Mouse (Mus musculus) liver, embryonic 13.5 days (tissue): Measurements from ENCODE around the gene Pts. TPM values are rescaled to one million over a fixed set of nuclear protein-coding genes. Genes with fewer than 3 reads are reported as not detected.

Source experiments
- ATAC-seq: fragments of 200-750 bp; cut with Nextera tagmentation; 2 replicates; pipeline ENCODE4 v1.8.0; 2017; ENCODE audit warnings: low read depth, mild to moderate bottlenecking, moderate number of reproducible peaks, moderate library complexity
- DNase-seq: peaks from one replicate; pipeline ENCODE4 v3.0.0; 2022
- H3K27ac ChIP-seq: fragments of 300-500 bp; sonication (generic); 2 replicates; pipeline ENCODE4 v1.5.1; 2015; ENCODE audit warnings: moderate library complexity, mild to moderate bottlenecking, inconsistent platforms
- H3K27me3 ChIP-seq: fragments of 300-500 bp; sonication (generic); 2 replicates; pipeline ENCODE4 v1.6.1; 2015; ENCODE audit warnings: mild to moderate bottlenecking, inconsistent platforms
- H3K36me3 ChIP-seq: fragments of 300-500 bp; sonication (generic); 2 replicates; pipeline ENCODE4 v1.6.1; 2015; ENCODE audit warnings: mild to moderate bottlenecking, inconsistent platforms
- H3K4me1 ChIP-seq: fragments of 300-500 bp; sonication (generic); replicated peaks from 2 replicates; pipeline ENCODE4 v1.6.1; 2015; ENCODE audit warnings: inconsistent platforms
- H3K4me2 ChIP-seq: fragments of 300-500 bp; sonication (generic); 2 replicates; pipeline ENCODE4 v1.6.1; 2015; ENCODE audit warnings: inconsistent platforms, mild to moderate bottlenecking, moderate library complexity
- H3K4me3 ChIP-seq: fragments of 300-500 bp; sonication (generic); replicated peaks from 2 replicates; pipeline ENCODE4 v1.5.1; 2015; ENCODE audit warnings: mild to moderate bottlenecking, inconsistent platforms
- H3K9ac ChIP-seq: fragments of 300-500 bp; sonication (generic); 2 replicates; pipeline ENCODE4 v1.6.1; 2015; ENCODE audit warnings: mild to moderate bottlenecking, inconsistent platforms
- H3K9me3 ChIP-seq: fragments of 300-500 bp; sonication (generic); replicated peaks from 2 replicates; pipeline ENCODE4 v1.6.1; 2016; ENCODE audit warnings: inconsistent platforms
- WGBS: fragments of 180-500 bp; shearing (Covaris S2); methylation state at CpG from one replicate; pipeline ENCODE4 v1.1.7; 2015; ENCODE audit not compliant: insufficient replicate concordance; 5-methylcytosine and 5-hydroxymethylcytosine counted together
- polyA plus RNA-seq: library from polyadenylated mRNA; unstranded; fragments of >200 nt; fragmentation: Nextera tagmentation; extraction: Ambion mirVana; gene quantifications from 2 replicates; pipeline ENCODE4 v1.2.1, GENCODE M21; 2015

Pts gene
- polyA plus RNA-seq, 1 experiment from 2014 or later, result 41.6 TPM

DNA sequence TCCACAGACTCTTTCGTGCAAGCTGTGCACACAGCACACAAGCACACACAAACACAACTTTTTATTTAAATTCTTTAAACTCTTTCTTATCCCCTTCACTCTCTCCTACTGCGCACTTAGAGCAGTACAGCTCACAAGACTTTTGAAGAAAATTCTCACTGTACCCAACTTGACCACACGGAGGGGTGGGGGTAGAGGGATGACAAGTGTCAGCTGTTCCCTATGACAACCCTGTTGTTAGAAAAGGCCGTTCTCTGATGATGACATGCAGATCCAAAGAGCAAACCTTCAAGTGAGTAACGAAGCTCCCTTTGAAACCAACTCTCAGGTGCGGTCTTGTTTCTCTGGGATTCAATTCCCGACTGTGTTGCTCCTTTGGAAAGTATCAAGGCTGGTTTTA is 664 bp downstream of the Pts start:
- Histone ChIP-seq H3K9ac (peak overlapping the region; percentile 76), H3K27me3 (no peaks in the 10 kb centered on the region), H3K4me1 (peaks cover 17% of the 10 kb centered on the region), H3K27ac (0 out of 2 replicates have a peak overlapping the region, but pooled peaks have one; percentile 24), H3K4me2 (peak overlapping the region; percentile 85), H3K4me3 (peak overlapping the region; percentile 74), H3K36me3 (peaks cover 10% of the 10 kb centered on the region), H3K9me3 (no peaks in the 10 kb centered on the region)
- DNase-seq (no peak), ATAC-seq (no peak)
- 30% methylated on average over 7 of the region's 7 CpGs for WGBS

DNA sequence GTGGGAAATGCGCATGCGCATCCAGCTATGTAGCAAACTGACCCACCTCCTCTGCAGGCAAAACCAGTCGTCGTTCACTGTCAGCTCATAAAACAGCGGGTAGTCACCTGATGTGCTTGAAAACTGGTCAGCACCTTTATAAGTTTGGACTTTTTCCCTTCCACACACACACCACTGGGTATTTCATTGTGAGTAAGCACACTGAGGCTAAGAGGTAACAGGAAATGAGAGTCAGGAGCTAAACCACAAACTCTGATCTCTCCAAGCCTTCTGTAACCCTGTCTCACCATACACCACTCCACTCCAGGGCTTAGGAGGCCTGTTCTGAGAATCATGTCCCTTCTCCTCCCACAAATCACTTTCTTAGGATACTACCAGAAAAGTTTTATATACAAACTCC is 2.9 kb downstream of the Pts start:
- Histone ChIP-seq H3K4me1 (peaks cover 17% of the 10 kb centered on the region), H3K36me3 (peaks cover 13% of the 10 kb centered on the region), H3K27me3 (no peaks in the 10 kb centered on the region), H3K4me2 (no peak overlapping the region), H3K9ac (no peak overlapping the region), H3K27ac (no peak overlapping the region), H3K4me3 (no peak overlapping the region), H3K9me3 (no peaks in the 10 kb centered on the region)
- 66% methylated on average over 5 of the region's 5 CpGs for WGBS
- DNase-seq, result no peak
- no peak for ATAC-seq

DNA sequence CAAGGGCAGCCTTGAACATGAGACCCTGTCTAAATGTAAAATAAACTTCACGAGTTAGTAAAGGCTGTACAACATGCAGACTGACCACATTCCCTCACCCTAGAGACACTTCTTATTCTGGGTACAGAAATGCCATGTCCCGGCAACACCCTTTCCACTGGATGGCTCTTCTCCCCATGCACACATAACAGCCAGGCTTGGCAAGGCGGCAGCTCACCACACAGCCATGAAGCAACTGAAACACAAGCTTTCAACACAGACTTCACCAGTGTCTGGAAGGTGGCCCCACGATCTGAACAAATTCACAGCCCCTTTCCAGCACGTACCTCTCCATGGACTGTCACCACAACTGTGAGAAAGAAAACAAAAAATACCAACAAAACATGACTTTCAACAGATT is 3.6 kb downstream of the Pts start:
- Histone ChIP-seq H3K27ac (no peak overlapping the region), H3K4me3 (no peak overlapping the region), H3K36me3 (peaks cover 13% of the 10 kb centered on the region), H3K27me3 (no peaks in the 10 kb centered on the region), H3K9me3 (no peaks in the 10 kb centered on the region), H3K9ac (no peak overlapping the region), H3K4me2 (no peak overlapping the region), H3K4me1 (peaks cover 17% of the 10 kb centered on the region)
- no peak for DNase-seq
- 77% methylated on average over 5 of the region's 5 CpGs for WGBS
- no peak for ATAC-seq

DNA sequence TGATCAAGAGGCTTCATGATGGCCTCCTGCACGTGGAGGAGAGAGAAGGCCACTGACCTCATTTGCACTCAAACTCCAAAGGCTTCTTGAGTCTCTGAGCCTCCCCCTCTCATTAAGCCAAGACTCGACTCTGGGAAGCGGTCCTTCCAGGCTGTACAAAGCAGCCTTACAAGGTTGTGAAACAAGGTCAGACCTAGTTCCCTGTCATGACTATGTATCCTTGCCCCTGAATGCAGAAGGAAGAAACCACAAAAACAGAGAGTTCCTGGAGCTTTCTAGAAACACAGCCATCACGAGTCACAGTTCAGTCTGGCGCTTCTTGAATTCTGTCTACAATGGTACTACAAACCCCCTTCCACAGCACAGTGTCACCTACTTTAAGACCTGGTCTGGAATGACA is 6.0 kb downstream of the Pts start:
- H3K4me1 ChIP-seq, result peaks cover 11% of the 10 kb centered on the region
- no peak overlapping the region for H3K4me3 ChIP-seq
- WGBS, result 59% methylated on average over 5 of the region's 5 CpGs
- no peaks in the 10 kb centered on the region for H3K27me3 ChIP-seq
- H3K9ac ChIP-seq, result no peak overlapping the region
- H3K27ac ChIP-seq, result no peak overlapping the region
- no peak for DNase-seq
- H3K9me3 ChIP-seq, result no peaks in the 10 kb centered on the region
- no peak overlapping the region for H3K4me2 ChIP-seq
- H3K36me3 ChIP-seq, result peaks cover 13% of the 10 kb centered on the region
- ATAC-seq, result no peak

DNA sequence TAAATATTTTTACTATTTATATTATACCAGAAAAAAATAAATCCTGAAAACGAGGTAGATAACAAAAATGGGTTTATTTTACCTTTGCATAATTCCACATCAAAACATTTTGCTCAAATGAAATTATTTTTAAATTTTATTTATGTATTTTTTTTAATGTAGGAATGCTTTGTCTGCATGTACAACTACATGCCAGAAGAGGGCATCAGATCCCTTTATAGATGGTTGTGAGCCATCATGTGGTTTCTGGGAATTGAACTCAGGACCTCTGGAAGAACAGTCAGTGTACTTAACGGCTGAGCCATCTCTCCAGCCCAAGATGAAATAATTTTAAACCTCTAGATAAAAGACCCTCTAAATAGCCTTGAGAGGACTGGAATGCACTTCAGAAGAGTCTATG is 7.0 kb downstream of the Pts start:
- Histone ChIP-seq H3K27me3 (no peaks in the 10 kb centered on the region), H3K9ac (no peak overlapping the region), H3K27ac (no peak overlapping the region), H3K9me3 (no peaks in the 10 kb centered on the region), H3K4me3 (no peak overlapping the region), H3K4me2 (no peak overlapping the region), H3K36me3 (peaks cover 13% of the 10 kb centered on the region), H3K4me1 (peaks cover under 1% of the 10 kb centered on the region)
- ATAC-seq, result no peak
- DNase-seq, result no peak
- WGBS, result 32% methylated on average over 2 of the region's 2 CpGs

DNA sequence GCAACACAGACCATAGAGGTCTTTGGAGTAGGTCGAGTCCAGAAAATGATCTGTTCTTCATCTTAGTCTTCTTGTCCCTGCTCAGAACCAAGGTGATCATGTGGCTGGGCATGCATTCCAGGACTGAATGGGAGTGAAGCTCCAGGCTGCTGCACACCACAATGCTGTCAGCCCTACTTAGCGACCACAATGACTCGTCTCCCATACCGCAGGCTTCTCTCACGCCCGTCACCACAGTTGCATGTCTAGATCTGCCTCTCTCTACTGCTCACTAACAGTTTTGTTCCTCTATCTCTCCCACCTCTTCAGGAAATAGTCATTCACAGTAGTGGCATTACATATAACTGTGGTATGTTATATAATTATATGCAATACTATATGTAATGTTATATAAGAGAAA is 7.8 kb downstream of the Pts start:
- peaks cover 13% of the 10 kb centered on the region for H3K36me3 ChIP-seq
- H3K4me3 ChIP-seq, result no peak overlapping the region
- WGBS, result 33% methylated on average over 6 of the region's 6 CpGs
- H3K9me3 ChIP-seq, result no peaks in the 10 kb centered on the region
- H3K4me1 ChIP-seq, result no peaks in the 10 kb centered on the region
- no peak overlapping the region for H3K27ac ChIP-seq
- DNase-seq, result no peak
- H3K27me3 ChIP-seq, result no peaks in the 10 kb centered on the region
- H3K4me2 ChIP-seq, result no peak overlapping the region
- no peak for ATAC-seq
- no peak overlapping the region for H3K9ac ChIP-seq

DNA sequence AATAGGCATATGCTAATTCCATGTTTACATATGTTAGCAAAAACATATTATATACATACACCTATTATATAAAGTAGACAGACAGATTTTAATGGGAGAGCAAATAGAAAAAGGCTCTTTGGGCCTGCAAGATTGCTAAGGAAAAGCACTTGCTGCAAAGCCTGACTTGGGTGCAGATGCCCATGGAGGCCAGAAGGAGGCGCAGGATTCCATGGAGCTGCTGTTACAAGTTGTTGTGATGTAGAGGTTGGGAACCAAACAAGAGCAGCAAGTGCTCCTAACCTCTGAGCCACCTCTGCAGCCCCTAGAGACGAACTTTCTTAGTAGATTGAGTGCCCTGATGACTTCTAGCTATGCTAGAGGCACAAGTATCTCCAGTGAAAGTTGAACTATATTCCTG is 9.7 kb downstream of the Pts start:
- H3K4me2 ChIP-seq, result no peak overlapping the region
- H3K9ac ChIP-seq, result no peak overlapping the region
- 0 out of 2 replicates have a peak, but pooled peaks cover 2% of the 10 kb centered on the region for H3K36me3 ChIP-seq
- no peaks in the 10 kb centered on the region for H3K9me3 ChIP-seq
- no peak overlapping the region for H3K4me3 ChIP-seq
- WGBS, result 10% methylated on average over 2 of the region's 2 CpGs
- no peak for DNase-seq
- no peak overlapping the region for H3K27ac ChIP-seq
- ATAC-seq, result no peak
- H3K4me1 ChIP-seq, result no peaks in the 10 kb centered on the region
- H3K27me3 ChIP-seq, result no peaks in the 10 kb centered on the region

DNA sequence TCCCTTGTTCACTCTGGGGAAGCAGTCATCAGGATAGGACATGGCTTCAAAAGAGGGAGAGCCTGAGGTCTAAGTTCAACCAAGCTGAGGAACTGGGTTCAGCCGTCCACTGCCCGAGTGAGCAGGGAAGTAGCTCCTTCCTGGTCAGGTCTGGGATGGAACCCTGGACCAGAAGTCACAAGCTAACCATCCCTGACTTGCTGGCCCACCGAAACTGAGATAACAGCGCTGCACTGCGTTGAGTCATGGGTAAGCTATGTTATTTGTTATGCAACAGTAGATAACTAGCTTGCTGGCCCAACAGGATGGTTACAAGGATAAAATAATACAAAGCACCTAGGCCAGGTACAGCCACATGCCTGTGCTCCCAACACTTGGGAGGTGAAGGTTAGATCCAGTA is 13.1 kb downstream of the Pts start:
- no peak overlapping the region for H3K4me2 ChIP-seq
- no peak overlapping the region for H3K9ac ChIP-seq
- ATAC-seq, result no peak
- no peak for DNase-seq
- H3K4me3 ChIP-seq, result no peak overlapping the region
- H3K27me3 ChIP-seq, result no peaks in the 10 kb centered on the region
- H3K4me1 ChIP-seq, result no peaks in the 10 kb centered on the region
- no peaks in the 10 kb centered on the region for H3K9me3 ChIP-seq
- no peak overlapping the region for H3K27ac ChIP-seq
- H3K36me3 ChIP-seq, result no peaks in the 10 kb centered on the region
- WGBS, result 43% methylated on average over 5 of the region's 5 CpGs

DNA sequence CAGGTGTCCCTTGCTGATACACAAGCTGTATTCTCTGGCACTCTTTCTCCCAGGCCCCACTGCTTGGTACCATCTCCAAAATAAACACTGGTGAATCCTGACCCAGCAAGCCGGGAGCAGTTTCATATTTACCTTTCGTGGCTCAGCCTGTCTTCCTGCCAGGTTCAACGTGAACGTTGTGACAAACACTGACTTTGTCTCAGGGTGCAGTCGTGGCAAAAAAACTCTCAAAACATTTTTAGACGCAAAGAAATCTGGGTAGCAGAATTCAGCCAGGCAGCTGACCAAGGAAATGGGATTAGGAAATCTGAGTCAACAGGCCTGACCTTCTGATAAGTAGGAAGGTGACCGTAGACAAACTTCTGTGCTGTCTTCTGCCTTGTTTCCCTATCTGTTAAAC is 21.0 kb downstream of the Pts start:
- H3K4me1 ChIP-seq, result no peaks in the 10 kb centered on the region; the same call in 1 of the 2 replicates
- no peak overlapping the region for H3K9ac ChIP-seq
- DNase-seq, result no peak
- H3K36me3 ChIP-seq, result no peaks in the 10 kb centered on the region
- ATAC-seq, result no peak
- no peak overlapping the region for H3K27ac ChIP-seq
- no peak overlapping the region for H3K4me2 ChIP-seq
- H3K9me3 ChIP-seq, result no peaks in the 10 kb centered on the region
- no peaks in the 10 kb centered on the region for H3K27me3 ChIP-seq
- 35% methylated on average over 7 of the region's 7 CpGs for WGBS
- no peak overlapping the region for H3K4me3 ChIP-seq

DNA sequence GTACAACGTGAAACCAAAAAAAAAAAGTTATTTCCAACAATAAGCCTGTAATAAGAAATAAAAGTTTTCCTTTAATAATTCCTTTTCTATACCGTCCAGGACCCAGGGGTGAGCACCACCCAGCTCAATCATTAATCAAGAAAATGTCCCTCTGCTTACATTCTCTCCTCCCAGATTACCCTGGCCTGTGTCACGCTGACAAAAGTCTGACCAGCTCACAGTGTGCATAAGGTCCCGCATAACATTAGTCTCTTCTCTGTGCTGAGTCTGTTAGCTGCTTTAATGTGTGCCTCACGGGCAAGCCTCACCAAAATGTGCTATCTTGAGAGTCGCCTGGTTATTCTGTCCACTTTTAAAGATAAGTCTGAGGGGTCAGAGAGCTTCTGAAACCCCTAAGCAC is 23.1 kb downstream of the Pts start:
- Histone ChIP-seq H3K27me3 (no peaks in the 10 kb centered on the region), H3K4me3 (no peak overlapping the region), H3K4me1 (peaks cover 9% of the 10 kb centered on the region), H3K9ac (no peak overlapping the region), H3K9me3 (no peaks in the 10 kb centered on the region), H3K27ac (no peak overlapping the region), H3K36me3 (no peaks in the 10 kb centered on the region), H3K4me2 (no peak overlapping the region)
- WGBS, result 42% methylated on average over 6 of the region's 6 CpGs
- ATAC-seq (0 out of 2 replicates have a peak, but pooled peaks have one; percentile 40), DNase-seq (no peak)

DNA sequence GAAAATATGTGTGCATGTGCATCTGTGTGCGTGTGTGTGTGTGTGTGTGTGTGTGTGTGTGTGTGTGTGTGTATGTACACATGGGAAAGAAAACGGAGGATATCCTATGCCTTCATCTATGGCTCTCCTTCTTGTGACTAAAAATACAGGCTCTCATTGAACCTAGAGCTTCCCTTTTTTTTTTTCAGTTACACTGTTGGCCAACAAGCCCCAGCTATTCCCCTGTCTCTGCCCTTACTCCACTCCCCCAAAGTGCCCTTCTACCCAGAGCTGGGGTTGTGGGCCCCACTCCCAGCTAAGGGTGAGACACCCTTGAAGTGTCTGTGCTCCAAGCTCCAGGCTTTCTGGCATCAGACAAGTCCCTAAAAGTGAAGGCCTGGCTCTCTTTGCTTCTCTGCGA is 25.6 kb downstream of the Pts start:
- H3K4me2 ChIP-seq, result no peak overlapping the region
- 68% methylated on average over 3 of the region's 3 CpGs for WGBS

DNA sequence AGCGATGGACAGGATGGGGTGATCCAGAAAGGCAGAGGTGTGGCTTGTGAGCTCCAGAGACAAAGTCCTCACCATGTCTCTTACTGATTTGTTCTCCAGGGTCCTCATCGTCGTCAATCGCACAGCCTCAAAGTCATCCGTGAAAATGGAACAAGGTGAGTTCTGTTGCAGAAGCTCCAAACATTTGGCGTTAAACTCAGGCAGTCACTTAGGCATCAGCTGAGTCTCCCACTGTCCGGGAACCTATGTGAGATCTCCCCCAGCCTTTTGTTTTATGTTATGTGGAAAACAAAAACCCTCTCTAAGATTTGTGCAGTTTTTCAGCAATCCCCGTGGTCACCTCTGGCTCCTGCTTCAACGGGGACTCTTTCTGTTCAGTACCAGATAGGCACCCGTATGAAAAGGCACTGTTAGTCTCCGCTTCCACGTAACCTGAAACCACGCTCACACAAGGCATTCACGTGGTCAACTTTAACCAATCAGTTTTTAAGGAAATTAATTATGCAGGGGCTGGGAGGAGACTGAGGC is 27.5 kb downstream of the Pts start:
- WGBS, result 16% methylated on average over 14 of the region's 14 CpGs
- Histone ChIP-seq H3K27ac (peak overlapping the region; percentile 50; the same call in 1 of the 2 replicates), H3K4me1 (peaks cover 25% of the 10 kb centered on the region), H3K27me3 (no peaks in the 10 kb centered on the region), H3K36me3 (no peaks in the 10 kb centered on the region), H3K4me3 (peak overlapping the region; percentile 53), H3K9ac (peak overlapping the region; percentile 59), H3K9me3 (no peaks in the 10 kb centered on the region), H3K4me2 (peak overlapping the region; percentile 70)
- ATAC-seq (peak; percentile 81), DNase-seq (no peak)

More for the DNA sequence above, 25.6 kb downstream of the Pts start:
- DNase-seq, result no peak
- H3K27me3 ChIP-seq, result no peaks in the 10 kb centered on the region
- H3K4me1 ChIP-seq, result peaks cover 14% of the 10 kb centered on the region
- no peak overlapping the region for H3K4me3 ChIP-seq
- ATAC-seq, result no peak
- no peaks in the 10 kb centered on the region for H3K36me3 ChIP-seq
- H3K27ac ChIP-seq, result no peak overlapping the region
- no peaks in the 10 kb centered on the region for H3K9me3 ChIP-seq
- H3K9ac ChIP-seq, result no peak overlapping the region
